Mouse (Mus musculus) left cerebral cortex, adult 11 months (tissue): ENCODE results near the gene Gm9945.

Source experiments
- DNase-seq: peaks from one replicate; pipeline ENCODE4 v3.0.0; 2022; ENCODE audit warnings: low spot score

Gm9945 gene

DNA sequence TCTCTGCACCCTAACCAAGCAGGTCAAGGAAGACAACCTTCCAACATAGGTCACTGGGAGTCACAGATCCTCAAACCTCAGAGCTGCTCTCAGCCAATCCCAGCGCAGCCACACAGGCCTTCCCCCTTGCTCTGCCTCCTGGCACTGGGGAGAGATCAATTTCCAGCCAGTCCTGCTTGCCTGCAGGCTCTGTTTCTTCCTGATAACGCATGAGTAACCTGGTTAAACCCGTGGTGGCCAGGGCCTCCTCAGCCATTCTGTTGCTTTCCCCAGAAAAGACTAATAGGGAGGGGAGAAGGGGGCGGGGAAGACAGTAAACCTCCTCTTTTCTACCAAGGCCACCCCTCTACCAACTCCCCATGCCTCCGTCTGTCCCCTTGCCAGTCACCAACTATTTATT lies 18.2 kb upstream of the Gm9945 start:
- DNase-seq = no peak

DNA sequence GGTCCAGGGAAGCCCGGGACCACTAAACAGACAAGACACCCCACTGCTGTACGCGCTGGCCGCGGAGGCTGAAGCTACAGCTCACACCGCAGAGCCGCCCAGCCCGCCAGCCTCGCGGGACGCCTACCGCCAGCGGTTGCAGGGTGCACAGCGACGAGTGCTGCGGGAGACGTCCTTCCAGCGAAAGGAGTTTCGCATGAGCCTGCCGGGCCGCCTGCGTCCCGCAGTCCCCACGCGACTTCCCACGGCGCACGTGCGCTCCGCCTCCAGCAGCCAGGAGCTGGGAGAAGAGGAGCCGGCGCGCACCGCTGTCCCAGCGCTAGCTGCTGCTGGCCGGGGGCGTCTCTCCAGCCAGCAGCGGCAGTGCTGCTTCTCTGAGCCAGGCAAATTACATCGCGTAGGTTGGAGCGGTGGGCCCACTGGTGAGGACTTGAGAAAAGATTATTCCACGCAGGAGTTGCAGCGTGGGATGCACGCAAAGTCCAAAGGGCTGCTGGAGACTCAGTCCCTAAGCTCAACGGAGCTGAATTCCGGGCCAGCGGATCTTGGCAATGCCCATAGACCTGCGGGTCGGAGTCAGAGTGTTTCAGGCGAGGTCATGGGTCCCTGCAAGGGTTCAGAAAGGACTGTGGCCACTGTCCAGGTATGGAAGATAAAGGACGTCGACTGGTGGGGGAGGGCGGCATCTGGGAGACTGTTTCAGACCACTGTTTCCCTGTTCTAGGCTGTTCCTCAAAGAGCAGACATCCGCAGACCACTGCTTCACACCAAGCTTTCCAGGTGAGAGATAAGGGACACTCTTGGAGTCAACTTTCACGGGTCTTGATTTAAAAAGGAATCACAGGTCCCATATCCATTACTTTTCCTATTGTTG lies 16.2 kb upstream of the Gm9945 start:
- no peak for DNase-seq

DNA sequence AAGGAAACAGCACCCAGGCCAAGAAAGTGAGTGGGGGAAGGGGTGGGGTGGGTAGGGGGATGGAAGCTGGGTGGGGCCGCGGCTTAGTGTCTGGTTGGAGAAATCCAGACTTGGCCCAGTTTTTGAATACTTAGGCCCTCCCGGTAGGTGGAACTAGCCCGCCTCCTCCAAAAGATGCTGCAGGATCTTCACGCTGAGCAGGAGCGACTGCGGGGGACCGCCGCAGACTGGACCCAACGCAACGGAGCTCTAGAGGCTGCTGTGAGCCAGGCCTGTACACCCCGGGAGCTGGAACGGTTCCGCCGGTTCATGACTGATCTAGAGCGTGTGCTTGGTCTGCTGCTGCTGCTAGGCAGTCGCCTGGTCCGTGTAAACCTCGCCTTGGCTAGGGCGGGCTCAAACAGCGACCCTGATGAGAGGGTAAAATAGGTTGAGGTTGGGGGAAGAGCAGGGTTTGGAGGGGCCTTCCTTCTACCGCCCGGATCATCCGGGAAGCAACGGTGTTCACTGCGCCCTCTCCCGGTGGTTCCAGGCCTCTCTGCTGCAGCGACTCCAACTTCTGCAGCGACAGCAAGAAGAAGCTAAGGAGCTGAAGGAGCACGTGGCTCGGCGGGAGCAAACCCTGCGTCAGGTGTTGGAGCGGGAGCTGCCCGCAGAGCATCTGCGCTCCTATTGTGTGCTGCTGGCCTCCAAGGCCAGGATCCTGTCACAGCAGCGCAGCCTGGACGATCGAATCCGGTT lies 13.6 kb upstream of the Gm9945 start:
- DNase-seq = no peak

DNA sequence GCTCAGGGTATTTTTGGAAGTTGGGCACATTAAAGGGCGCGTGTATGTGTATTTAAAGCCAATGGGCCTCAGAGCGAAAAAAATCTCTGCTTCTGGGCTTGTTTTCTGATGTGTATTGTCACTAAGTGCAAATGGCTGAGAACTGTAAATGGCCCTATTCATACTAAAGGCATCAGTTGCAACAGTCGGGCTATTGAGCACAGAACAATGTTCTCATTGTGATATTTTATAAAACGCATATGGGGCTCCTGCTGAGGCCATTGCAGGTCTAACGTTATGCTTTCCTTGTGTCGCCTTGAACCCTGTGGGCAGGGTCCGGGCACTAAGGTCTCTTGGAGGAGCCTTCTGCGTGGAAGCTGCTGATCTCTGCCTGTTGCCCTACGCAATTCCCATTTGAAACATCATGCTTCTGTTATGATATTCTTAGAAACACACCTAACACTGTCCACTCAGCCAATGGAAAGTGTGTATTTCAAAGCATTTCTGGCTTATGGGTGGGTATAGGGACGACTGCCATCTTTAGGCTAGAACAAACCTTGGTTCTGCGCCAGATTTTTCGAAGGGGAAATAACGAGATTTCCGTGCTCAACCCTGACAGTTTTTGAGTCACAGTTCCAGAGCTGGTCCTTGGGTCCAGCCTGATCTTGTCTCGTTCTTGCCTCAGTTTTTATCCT lies 10.5 kb upstream of the Gm9945 start:
- DNase-seq = peak; percentile 71

DNA sequence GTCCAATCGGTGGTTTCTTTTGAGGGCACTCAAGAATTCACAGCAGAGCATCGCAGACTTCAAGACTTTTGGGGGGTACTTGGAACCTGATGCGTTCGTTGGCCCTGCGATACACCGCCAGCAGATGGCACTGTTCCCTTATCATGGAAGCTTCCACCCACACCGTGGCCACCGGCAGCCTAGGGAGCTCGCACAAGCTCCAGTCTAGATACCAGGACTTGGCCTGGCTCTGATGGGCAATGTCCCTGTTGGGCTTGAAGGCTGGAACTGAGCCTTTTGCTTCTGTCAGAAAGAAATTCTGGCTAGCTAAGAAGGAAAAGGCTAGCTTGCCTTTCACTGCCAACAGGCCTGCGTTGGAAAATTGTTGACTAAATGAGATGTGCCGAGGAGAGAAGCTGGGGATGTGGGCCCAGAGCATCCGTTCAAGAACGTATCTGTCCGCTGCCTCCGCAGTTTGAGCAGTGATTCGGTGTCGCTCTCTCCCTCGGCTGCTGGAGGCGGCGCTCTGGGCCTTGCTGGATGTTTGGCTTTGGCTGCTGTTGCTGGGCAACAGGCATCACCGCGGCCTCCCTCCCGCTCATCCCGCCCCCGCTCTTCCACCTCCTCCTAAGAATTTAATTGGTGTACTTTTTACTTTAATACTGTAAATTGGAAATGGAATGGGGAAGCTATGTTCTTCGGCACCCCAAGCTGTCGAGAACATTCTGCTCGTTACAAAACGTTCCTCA lies 9.8 kb upstream of the Gm9945 start, which contains the start of gene Gm9837:
Gene Gm9837, minus strand, starts transcription at position 512 of the 728 bp plus-strand sequence.
- DNase-seq = peak; percentile 91

DNA sequence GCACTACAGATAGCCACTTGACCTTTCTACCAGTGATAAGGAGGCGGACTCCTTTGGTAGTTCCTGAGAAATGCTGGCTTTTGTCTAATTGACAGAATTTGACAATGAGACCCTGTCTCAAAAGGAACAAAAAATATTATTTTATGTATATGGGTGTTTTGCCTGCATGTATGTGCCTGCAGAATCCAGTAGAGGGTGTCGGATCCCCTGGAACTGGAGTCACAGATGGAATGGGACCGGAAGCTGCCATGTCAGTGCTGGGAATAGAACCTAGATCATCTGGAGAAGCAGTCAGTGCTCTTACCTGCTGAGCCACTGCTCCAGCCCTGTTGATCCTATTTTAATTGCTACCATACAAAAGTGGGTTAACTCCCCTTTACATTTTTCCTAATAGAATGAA lies 7.3 kb upstream of the Gm9945 start:
- DNase-seq = no peak

DNA sequence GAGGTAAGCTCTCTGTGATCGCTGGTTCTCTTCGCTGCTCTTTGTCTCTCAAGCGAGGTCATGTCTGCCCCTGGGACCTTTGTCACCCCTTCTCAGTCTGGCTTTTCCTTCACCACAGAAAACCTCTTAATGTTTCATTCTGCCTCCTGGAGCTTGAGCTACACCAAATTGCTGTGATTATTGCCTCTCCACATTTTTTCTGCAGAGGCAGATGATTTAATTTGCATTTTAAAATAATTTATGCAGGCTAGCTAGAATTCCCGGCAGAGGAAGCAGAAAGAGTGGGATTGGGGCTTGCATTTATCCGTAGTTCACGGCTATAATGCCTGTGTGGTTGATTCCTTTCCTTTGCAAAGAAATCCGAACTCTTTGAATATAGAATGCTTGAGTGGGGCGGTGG lies 4.3 kb upstream of the Gm9945 start:
- DNase-seq = no peak

DNA sequence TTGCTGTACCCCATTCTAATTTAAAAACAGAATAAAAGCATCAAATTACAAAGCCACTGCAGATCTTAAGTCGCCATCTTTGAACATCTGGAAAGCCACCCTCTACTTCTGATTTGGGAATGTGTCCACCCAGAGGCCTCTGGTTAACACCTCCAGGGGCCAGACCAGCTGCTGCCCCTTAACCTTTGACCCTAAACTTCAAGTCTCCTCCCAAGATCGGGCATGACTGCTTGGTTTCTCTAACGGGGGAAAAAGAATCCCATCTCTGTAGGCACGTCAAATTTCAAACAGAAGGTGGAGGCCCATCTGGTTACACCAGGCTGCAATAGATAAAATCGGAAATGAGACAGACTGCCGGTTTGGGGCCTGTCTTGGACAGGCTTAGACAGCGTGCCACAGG lies 2.1 kb upstream of the Gm9945 start:
- no peak for DNase-seq

DNA sequence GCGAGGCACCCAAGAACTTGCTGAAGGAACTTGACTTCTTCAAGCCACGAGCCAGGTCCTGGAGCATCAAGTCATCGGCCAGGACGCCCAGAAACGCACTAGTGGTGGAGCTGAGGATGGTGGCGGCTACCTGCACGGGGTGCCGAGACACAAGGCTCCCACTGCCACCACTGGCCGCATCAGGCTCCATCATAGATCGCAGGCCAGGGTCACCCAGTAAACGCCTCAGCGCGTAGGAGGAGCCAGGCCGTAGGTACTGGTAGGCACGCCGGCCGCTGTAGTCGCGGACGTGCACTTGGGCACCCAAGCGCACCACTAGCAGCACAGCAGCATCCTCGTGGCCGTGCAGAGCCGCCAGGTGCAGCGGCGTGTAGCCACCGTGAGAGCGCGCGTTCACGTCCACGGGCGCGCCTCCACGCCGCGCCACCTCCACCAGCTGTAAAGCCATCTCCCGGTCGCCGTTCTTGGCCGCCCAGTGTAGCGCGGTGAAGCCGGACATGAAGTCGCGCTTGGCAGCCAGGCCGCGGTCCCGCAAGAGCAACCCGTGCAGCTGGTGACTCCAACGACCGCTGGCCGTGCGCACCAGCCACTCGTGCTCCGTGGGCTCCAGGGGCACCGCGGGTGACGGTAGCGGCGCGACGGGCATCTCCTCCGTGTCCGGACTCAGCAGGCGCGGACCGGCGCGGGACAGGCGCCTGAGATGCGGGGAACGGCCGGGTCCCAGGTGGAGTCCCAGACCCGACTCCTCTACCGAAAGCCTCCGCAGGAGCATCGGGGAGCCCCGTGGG lies 1.4 kb upstream of the Gm9945 start:
- DNase-seq = no peak

DNA sequence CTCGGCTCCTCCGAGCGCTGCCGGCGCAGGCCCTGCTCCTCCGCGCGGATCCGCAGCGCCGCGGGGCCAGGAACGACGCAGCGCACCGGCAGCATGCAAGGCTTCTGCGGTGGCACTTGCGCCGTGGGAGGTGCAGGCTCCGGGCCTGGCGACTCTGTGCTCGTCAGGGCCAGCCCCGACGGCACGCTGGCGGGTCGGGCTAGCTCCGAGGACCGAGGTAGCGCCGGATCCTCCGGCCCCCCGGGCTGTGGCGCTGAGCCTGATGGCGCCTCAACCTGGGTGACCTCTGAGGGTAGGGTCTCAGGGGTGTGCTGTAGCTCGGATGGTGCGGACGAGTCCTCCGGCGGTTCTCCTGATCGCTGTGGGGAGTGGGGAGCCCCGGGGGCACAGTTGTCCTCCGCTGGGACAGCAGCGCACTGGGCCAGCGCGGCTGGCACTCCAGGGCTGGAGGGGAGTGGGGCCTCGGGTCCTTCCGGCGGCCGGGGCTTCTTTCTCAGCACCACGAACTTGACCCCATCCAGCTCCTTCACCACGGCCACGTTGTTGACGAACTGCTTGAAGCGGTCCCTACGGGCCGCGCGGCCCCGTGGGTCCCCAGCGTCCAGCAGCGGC lies 689 bp upstream of the Gm9945 start:
- DNase-seq = no peak

DNA sequence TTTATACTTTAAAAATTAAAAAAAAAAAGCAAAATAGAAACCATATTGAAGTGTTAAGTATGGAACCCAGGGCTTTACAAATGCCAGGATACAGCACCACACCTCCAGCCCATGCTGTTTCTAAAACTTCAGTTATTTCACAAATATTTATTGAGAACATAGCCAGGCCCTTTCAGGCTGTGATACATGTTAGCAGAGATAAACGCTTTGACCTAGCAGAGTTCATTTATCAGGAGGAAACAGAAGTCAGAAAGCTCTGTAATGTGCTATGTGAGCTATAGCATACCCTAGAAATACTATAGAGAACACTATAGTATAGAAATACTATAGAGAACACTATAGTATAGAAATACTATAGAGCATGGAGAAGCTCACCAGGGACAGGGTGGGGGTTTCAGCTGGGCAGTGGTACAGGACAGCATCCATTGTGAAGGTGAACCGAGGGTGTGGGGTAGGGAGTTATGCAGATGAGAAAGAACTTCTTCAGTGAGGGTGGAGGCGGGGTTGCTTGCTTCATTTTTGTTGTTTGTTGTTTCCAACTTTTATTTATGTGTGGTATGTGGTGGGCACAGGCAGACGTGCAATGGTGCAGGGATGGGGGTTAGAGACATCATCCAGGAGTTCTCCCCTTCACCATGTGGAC lies 1.2 kb downstream of the Gm9945 start:
- no peak for DNase-seq

DNA sequence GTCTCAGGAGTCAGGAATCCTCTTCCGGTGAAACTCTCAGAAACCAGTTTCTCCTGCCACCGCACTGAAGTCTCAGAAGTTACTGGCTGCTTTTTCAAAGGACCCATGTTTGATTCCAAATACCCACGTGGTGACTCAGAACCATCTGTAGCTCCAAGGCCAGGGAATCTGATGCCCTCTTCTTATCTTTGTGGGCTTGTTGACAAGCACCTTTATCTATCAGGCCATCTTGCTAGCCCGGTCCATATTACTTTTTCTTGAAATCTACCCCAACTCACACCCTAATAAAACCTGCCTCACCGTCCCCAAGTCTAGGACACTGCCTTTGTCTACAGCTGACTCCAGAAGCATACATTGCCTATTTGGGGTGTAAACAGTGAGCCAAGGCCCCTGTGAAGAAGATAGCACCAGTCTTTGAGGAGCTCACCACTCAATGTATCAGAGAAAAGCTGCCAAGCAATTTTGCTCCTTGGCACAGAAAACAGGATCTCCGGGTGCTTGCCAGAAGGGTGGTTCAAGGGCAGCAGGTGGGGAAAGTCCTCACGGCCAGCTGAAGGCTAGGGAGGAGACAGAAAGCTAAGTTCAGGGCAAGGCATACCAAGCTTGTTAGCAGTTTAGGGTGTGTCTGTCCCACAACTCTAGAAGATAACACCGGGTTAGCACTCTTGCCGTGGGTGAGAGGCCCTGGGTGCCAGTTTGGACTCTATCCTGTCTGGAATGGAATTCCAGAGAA lies 3.4 kb downstream of the Gm9945 start:
- DNase-seq = no peak

DNA sequence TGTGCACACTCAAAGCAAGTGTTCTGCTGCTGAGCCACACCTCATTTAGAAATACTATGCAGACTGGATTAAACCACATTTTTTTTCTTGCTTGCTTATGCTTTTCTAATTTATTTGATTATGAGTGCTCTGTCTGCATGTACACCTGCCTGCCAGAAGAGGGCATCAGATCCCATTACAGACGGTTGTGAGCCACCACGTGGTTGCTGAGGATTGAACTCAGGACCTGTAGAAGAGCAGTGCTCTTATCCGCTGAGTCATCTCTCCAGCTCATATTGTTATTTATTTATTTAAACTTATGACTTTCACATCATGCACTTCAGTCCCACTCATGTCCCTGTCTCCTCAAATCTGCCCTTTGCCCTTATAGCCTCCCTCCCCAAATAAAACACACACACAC lies 5.8 kb downstream of the Gm9945 start:
- no peak for DNase-seq

DNA sequence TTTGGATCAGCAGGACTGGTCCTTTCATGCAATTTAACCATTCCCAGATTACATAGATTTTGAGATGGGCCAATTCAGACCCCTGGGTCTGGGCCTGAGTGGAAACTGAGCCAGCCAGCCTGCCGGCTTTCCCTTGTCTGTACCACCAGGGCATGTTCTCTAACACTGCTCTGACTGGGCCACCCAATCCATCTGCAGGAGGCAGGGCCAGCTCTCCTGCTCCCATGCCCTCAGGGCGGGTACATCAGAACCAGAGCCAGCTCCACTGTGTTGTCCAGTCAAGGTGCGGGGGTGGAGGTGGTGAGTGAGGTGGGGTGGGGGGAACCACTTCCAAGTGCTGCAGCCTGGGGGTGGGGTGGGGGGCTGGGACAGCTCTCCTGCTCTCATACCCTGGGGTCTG lies 6.4 kb downstream of the Gm9945 start:
- no peak for DNase-seq

DNA sequence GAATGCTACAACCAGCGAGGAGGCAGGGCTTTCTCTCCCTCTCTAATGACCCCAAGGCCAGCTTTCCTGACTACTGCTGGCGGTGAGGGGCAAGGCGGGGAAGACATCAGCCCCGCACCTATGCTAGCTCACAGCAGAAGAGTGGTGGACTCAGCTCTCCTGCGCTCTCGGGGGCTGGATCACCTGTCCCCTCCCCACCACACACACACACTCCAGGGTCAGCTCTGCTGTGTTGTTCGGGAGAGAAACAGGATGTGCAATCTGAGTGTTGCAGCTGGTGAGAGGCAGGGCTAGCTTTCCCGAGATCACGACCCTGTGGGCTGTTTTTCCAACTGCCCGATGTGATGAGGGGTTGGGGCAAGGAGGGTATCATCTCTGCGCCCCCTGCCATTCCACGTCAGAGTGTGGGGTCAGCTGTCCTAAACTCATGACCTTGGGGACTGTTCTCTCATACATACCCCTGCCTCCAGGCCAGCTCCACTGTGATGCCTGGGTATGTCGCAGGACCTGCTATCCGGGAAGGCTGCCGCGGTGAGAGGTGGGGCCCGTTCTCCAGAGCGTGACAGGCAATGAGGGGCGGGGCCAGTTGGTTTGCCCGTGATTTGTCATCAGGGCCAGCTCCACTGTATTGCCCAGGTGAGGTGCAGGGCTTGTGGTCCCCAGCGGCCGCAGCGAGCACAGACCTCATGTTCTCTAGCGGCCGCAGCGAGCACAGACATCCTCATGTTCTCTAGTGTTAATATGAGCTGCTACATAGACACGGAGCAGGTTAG lies 7.0 kb downstream of the Gm9945 start:
- DNase-seq = no peak

DNA sequence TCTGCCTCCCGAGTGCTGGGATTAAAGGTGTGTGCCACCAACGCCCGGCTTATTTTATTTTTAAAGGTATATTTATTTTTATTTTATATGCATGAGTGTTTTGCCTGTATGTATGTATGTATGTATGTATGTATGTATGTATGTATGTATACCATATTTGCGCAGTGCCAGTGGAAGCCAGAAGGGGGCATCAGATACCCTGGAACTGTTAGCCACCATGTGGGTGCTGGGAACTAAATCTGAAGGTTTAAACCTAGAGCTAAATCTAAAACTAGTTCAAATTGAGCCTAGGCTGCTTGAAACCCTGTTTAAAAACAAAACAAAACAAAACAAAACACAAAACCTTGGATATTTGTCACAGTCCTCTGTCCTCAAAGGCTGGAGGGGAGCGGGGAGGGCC lies 9.0 kb downstream of the Gm9945 start:
- no peak for DNase-seq

DNA sequence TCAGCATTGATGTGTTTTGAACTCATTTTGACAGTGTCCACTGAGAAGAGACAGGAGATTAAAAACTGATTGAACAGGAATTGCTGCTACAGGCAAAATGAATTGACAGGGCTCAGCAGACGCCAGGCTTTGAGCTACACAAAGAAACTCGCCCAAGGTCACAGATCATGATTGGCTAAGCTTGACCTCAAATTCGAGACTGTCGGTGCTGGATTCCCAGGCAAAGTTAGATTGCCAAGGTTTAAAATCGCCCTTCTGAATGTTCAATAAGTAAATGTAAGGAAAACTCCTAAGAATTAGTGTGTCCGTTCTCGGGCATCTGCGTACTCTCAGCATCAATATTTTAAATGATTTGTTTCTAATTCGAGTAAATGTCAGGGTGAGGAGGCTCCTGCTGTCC lies 9.5 kb downstream of the Gm9945 start:
- DNase-seq = no peak

DNA sequence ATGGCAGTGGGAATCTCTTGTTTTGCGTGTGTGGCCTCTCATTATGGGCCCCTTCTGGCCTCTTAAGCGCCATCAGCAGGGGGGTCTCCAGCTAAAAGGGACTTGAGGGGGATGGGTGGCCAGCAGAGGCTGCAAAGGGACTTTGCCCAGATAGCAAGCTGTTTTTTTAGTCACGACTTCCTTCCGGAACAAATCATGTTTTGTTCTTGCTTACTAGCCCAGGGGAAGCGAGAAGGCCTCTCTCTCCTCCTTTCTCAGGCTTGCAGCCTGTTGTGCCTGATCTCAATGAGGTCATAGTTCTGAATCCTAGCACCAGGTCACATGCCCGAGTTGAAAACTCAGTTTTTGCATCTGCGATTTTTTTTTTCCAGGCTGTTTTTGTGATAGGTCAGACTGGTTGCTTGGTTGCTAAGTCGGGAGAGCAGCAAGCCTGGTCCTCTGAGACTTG lies 12.0 kb downstream of the Gm9945 start:
- DNase-seq = no peak
